Mouse (Mus musculus) CH12.LX (cell line): ENCODE data around the gene Fcnb.

Experiments used
- CTCF ChIP-seq, 2 experiments: IDR thresholded peaks in 1 of 2; conservative IDR thresholded peaks in 1 of 2; 2 replicates each; pipeline ENCODE4 v1.5.1; 2011 to 2012; ENCODE audit warnings: low read depth in 2 of 2, low read length in 2 of 2, improper control_type of control experiment in 1 of 2, inconsistent platforms in 1 of 2, mild to moderate bottlenecking in 1 of 2, moderate library complexity in 1 of 2
- E2F4 ChIP-seq: IDR thresholded peaks from 2 replicates; pipeline ENCODE4 v1.6.1; 2011; ENCODE audit warnings: low read depth, low read length, improper control_type of control experiment; ENCODE audit not compliant: insufficient replicate concordance
- HCFC1 ChIP-seq: IDR thresholded peaks from 2 replicates; pipeline ENCODE4 v1.6.1; 2012; ENCODE audit warnings: low read depth, mild to moderate bottlenecking, inconsistent platforms, low read length, improper control_type of control experiment
- JUN ChIP-seq: IDR thresholded peaks from 2 replicates; pipeline ENCODE4 v1.6.1; 2011; ENCODE audit warnings: low read depth, mild to moderate bottlenecking, low read length, improper control_type of control experiment, moderate library complexity; ENCODE audit not compliant: insufficient read depth
- POLR2AphosphoS2 ChIP-seq: IDR thresholded peaks from 2 replicates; pipeline ENCODE4 v1.6.1; 2011; ENCODE audit warnings: low read depth, low read length, improper control_type of control experiment
- RAD21 ChIP-seq: IDR thresholded peaks from 2 replicates; pipeline ENCODE4 v1.6.1; 2011; ENCODE audit warnings: low read depth, mild to moderate bottlenecking, low read length, improper control_type of control experiment, moderate library complexity
- RCOR1 ChIP-seq: conservative IDR thresholded peaks from 2 replicates; pipeline ENCODE4 v1.6.1; 2012; ENCODE audit warnings: low read depth, mild to moderate bottlenecking, inconsistent platforms, low read length, improper control_type of control experiment

- TF ChIP-seq POLR2AphosphoS2 (no peak), CTCF (conservative IDR thresholded peaks at IDR 0.05 in 1 of 2, IDR thresholded peaks at IDR 0.05 in 1 of 2; ENCODE audit: low read depth in 2 of 2, low read length in 2 of 2) (no peak), RCOR1 (no peak), RAD21 (no peak), HCFC1 (no peak), E2F4 (no peak), JUN (no peak)
Measured at GRCm38 (mm10) chr2:28059922-28060321, 24.8 kb downstream of the Fcnb start.
